Mouse (Mus musculus) MEL (cell line): ENCODE measurements around the gene Tmc4.

Experiments used
- CHD1 ChIP-seq: IDR thresholded peaks from 2 replicates; pipeline ENCODE4 v1.6.1; 2012; ENCODE audit warnings: low read depth, mild to moderate bottlenecking, inconsistent platforms, low read length, improper control_type of control experiment
- CTCF ChIP-seq, 3 experiments: IDR thresholded peaks in 2 of 3; conservative IDR thresholded peaks in 1 of 3; 2 replicates each; pipeline ENCODE4 v1.5.1; 2011 to 2012; ENCODE audit warnings: low read length in 3 of 3, low read depth in 2 of 3, mild to moderate bottlenecking in 2 of 3, improper control_type of control experiment in 1 of 3, inconsistent platforms in 1 of 3, mixed read lengths in 1 of 3, moderate library complexity in 1 of 3; ENCODE audit not compliant: control insufficient read depth in 1 of 3, insufficient read depth in 1 of 3, poor library complexity in 1 of 3, severe bottlenecking in 1 of 3
- MAX ChIP-seq: IDR thresholded peaks from 2 replicates; pipeline ENCODE4 v1.6.1; 2011; ENCODE audit warnings: low read length, improper control_type of control experiment
- POLR2A ChIP-seq, 2 experiments: IDR thresholded peaks; 2 replicates each; pipeline ENCODE4 v1.6.1; 2011 to 2012; ENCODE audit warnings: low read length in 2 of 2, mild to moderate bottlenecking in 2 of 2, control low read depth in 1 of 2, improper control_type of control experiment in 1 of 2, low read depth in 1 of 2, moderate library complexity in 1 of 2; ENCODE audit not compliant: control insufficient read depth in 1 of 2, insufficient read depth in 1 of 2, poor library complexity in 1 of 2
- RAD21 ChIP-seq: IDR thresholded peaks from 2 replicates; pipeline ENCODE4 v1.6.1; 2011; ENCODE audit warnings: mild to moderate bottlenecking, low read depth, low read length, improper control_type of control experiment
- USF1 ChIP-seq: IDR thresholded peaks from 2 replicates; pipeline ENCODE4 v1.6.1; 2014; ENCODE audit warnings: low read depth, mild to moderate bottlenecking, inconsistent platforms, low read length, improper control_type of control experiment, moderate library complexity

DNA sequence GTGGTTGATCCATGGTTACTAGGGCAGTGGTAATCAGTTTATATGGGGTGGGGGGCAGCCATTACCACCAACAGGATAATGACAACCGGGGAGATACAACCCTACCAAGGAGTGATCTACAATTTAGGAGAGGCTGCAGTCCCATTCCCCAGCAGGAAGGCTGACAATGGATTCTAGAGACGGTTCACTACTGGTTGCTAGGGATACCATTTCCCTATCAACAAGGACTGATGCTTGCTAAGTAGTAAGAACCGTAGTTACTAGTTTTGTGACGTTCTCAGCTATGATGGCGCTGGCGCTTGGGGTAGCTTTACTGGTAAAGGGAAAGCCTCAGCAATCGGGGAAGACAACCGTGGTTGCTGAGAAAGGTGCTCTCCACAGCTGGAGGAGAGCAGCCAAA is 7.3 kb upstream of the Tmc4 start:
- TF ChIP-seq USF1 (no peak), CTCF (IDR thresholded peaks at IDR 0.05 in 2 of 3, conservative IDR thresholded peaks at IDR 0.05 in 1 of 3; ENCODE audit: control insufficient read depth in 1 of 3, insufficient read depth in 1 of 3, low read depth in 2 of 3, low read length in 3 of 3, poor library complexity in 1 of 3, severe bottlenecking in 1 of 3) (no peak), CHD1 (no peak), POLR2A (IDR thresholded peaks at IDR 0.05; ENCODE audit: control insufficient read depth in 1 of 2, insufficient read depth in 1 of 2, low read depth in 1 of 2, low read length in 2 of 2, poor library complexity in 1 of 2) (no peak), RAD21 (no peak), MAX (no peak)
